Mouse (Mus musculus) thymus, adult 2 months (tissue): ENCODE data around the gene Dnm3. TPM values are rescaled to one million over a fixed set of nuclear protein-coding genes. Genes with fewer than 3 reads are reported as not detected.

Source experiments
- DNase-seq: peaks from one replicate; pipeline ENCODE4 v3.0.0; 2021
- H3K27ac ChIP-seq: fragments of 200-500 bp; 2 replicates; pipeline ENCODE4 v1.5.1; 2012; ENCODE audit warnings: low read length, control low read depth; ENCODE audit not compliant: control insufficient read depth, insufficient read depth
- H3K27me3 ChIP-seq: fragments of 200-500 bp; 2 replicates; pipeline ENCODE4 v1.6.1; 2012; ENCODE audit warnings: mild to moderate bottlenecking, low read length, moderate library complexity, mixed read lengths; ENCODE audit not compliant: control insufficient read depth, insufficient read depth
- H3K36me3 ChIP-seq: fragments of 200-500 bp; 2 replicates; pipeline ENCODE4 v1.6.1; 2012; ENCODE audit warnings: mild to moderate bottlenecking, low read length, moderate library complexity; ENCODE audit not compliant: control insufficient read depth, insufficient read depth
- H3K4me1 ChIP-seq: fragments of 200-500 bp; replicated peaks from 2 replicates; pipeline ENCODE4 v1.6.1; 2012; ENCODE audit warnings: low read length; ENCODE audit not compliant: control insufficient read depth, insufficient read depth
- H3K4me3 ChIP-seq: fragments of 200-500 bp; 2 replicates; pipeline ENCODE4 v1.5.1; 2012; ENCODE audit warnings: mild to moderate bottlenecking, low read length, control low read depth, moderate library complexity; ENCODE audit not compliant: control insufficient read depth, insufficient read depth
- CTCF ChIP-seq: fragments of 200-500 bp; IDR thresholded peaks from 2 replicates; pipeline ENCODE4 v1.5.1; 2012; ENCODE audit warnings: mild to moderate bottlenecking, control low read depth, low read length, moderate library complexity, borderline replicate concordance; ENCODE audit not compliant: control insufficient read depth, poor library complexity, insufficient read depth; ENCODE audit errors: extremely low read depth
- POLR2A ChIP-seq: fragments of 200-500 bp; IDR thresholded peaks from 2 replicates; pipeline ENCODE4 v1.6.1; 2012; ENCODE audit warnings: mild to moderate bottlenecking, low read length, control low read depth, moderate library complexity; ENCODE audit not compliant: control insufficient read depth, poor library complexity, insufficient read depth; ENCODE audit errors: extremely low read depth
- WGBS: fragments of 180-500 bp; shearing (Covaris S2); methylation state at CpG from one replicate; pipeline ENCODE4 v1.1.7; 2018; 5-methylcytosine and 5-hydroxymethylcytosine counted together
- polyA plus RNA-seq: library from polyadenylated mRNA; depleted of rRNA; stranded (reverse); fragments of >200 nt; gene quantifications from 2 replicates; pipeline ENCODE4 v1.2.3, GENCODE M21; 2012

Dnm3 gene
- polyA plus RNA-seq, 1 experiment, result 1.1 TPM

- no peak for DNase-seq
- TF ChIP-seq CTCF (no peak), POLR2A (no peak)
- Histone ChIP-seq H3K27ac (no peak overlapping the region), H3K4me1 (no peaks in the 10 kb centered on the region), H3K36me3 (no peaks in the 10 kb centered on the region), H3K4me3 (no peak overlapping the region), H3K27me3 (no peaks in the 10 kb centered on the region)
- WGBS, result 97% methylated on average over 2 of the region's 2 CpGs
These were observed 394.5 kb downstream of the Dnm3 start for GRCm38 (mm10) chr1:162083354-162083753.

GRCm38 (mm10) chr1:162082711-162083110 lies 395.1 kb downstream of the Dnm3 start:
- H3K4me3 ChIP-seq, result no peak overlapping the region
- DNase-seq, result no peak
- H3K4me1 ChIP-seq, result no peaks in the 10 kb centered on the region
- TF ChIP-seq POLR2A (no peak), CTCF (no peak)
- WGBS, result 93% methylated on average over 7 of the region's 7 CpGs
- H3K36me3 ChIP-seq, result no peaks in the 10 kb centered on the region
- H3K27ac ChIP-seq, result no peak overlapping the region
- no peaks in the 10 kb centered on the region for H3K27me3 ChIP-seq

- no peak overlapping the region for H3K4me3 ChIP-seq
- no peaks in the 10 kb centered on the region for H3K27me3 ChIP-seq
- no peaks in the 10 kb centered on the region for H3K36me3 ChIP-seq
- no peak for DNase-seq
- WGBS, result 97% methylated on average over 8 of the region's 8 CpGs
- H3K4me1 ChIP-seq, result no peaks in the 10 kb centered on the region
- H3K27ac ChIP-seq, result no peak overlapping the region
- no peak for TF ChIP-seq CTCF
- no peak for TF ChIP-seq POLR2A
These were observed 396.0 kb downstream of the Dnm3 start for GRCm38 (mm10) chr1:162081693-162082372.

GRCm38 (mm10) chr1:162079989-162080388 lies 397.8 kb downstream of the Dnm3 start:
- H3K27me3 ChIP-seq, result no peaks in the 10 kb centered on the region
- no peak overlapping the region for H3K4me3 ChIP-seq
- no peak overlapping the region for H3K27ac ChIP-seq
- TF ChIP-seq POLR2A, result no peak
- TF ChIP-seq CTCF, result no peak
- 93% methylated on average over 7 of the region's 7 CpGs for WGBS
- H3K36me3 ChIP-seq, result no peaks in the 10 kb centered on the region
- no peaks in the 10 kb centered on the region for H3K4me1 ChIP-seq
- DNase-seq, result no peak

- no peaks in the 10 kb centered on the region for H3K27me3 ChIP-seq
- no peak overlapping the region for H3K27ac ChIP-seq
- TF ChIP-seq POLR2A (no peak), CTCF (no peak)
- no peak overlapping the region for H3K4me3 ChIP-seq
- no peaks in the 10 kb centered on the region for H3K4me1 ChIP-seq
- no peak for DNase-seq
- no peaks in the 10 kb centered on the region for H3K36me3 ChIP-seq
- 94% methylated on average over 6 of the region's 6 CpGs for WGBS
These were observed 400.4 kb downstream of the Dnm3 start for GRCm38 (mm10) chr1:162077454-162077853.

- Histone ChIP-seq H3K27ac (no peak overlapping the region), H3K36me3 (no peaks in the 10 kb centered on the region), H3K4me3 (no peak overlapping the region), H3K27me3 (no peaks in the 10 kb centered on the region), H3K4me1 (no peaks in the 10 kb centered on the region)
- 79% methylated on average over 10 of the region's 10 CpGs for WGBS
- TF ChIP-seq POLR2A (no peak), CTCF (no peak)
- DNase-seq, result no peak
These were observed 401.2 kb downstream of the Dnm3 start for GRCm38 (mm10) chr1:162076581-162077001.
